Mouse (Mus musculus) intestine, embryonic 16.5 days (tissue): ENCODE measurements at regions not wholly inside any gene's neighbourhood (a gene's known extent, or its start where the extent isn't known, plus 50 kb on each side); places are given as distances from the start of the nearest gene placed in this dataset.
A peak's percentile ranks its signal among the peaks of the same experiment; 100 is the strongest.

Source experiments
- ATAC-seq: fragments of 200-750 bp; cut with Nextera tagmentation; 2 replicates; pipeline ENCODE4 v1.8.0; 2017; ENCODE audit warnings: moderate TSS enrichment, moderate library complexity
- H3K27ac ChIP-seq: fragments of 300-500 bp; sonication (generic); 2 replicates; pipeline ENCODE4 v1.5.1; 2014; ENCODE audit warnings: mild to moderate bottlenecking, low read length
- H3K27me3 ChIP-seq: fragments of 300-500 bp; sonication (generic); replicated peaks from 2 replicates; pipeline ENCODE4 v1.6.1; 2014; ENCODE audit warnings: low read length, control low read depth, mixed read lengths; ENCODE audit not compliant: control insufficient read depth, insufficient read depth
- H3K36me3 ChIP-seq: fragments of 300-500 bp; sonication (generic); 2 replicates; pipeline ENCODE4 v1.6.1; 2014; ENCODE audit warnings: low read length, control low read depth; ENCODE audit not compliant: control insufficient read depth, insufficient read depth
- H3K4me1 ChIP-seq: fragments of 300-500 bp; sonication (generic); 2 replicates; pipeline ENCODE4 v1.6.1; 2014; ENCODE audit warnings: low read length, control low read depth, mixed read lengths; ENCODE audit not compliant: control insufficient read depth, insufficient read depth
- H3K4me2 ChIP-seq: fragments of 300-500 bp; sonication (generic); 2 replicates; pipeline ENCODE4 v1.6.1; 2014; ENCODE audit warnings: low read depth, low read length, control low read depth
- H3K4me3 ChIP-seq: fragments of 300-500 bp; sonication (generic); 2 replicates; pipeline ENCODE4 v1.5.1; 2014; ENCODE audit warnings: mild to moderate bottlenecking, low read length
- H3K9ac ChIP-seq: fragments of 300-500 bp; sonication (generic); 2 replicates; pipeline ENCODE4 v1.6.1; 2014; ENCODE audit warnings: low read depth, low read length
- H3K9me3 ChIP-seq: fragments of 300-500 bp; sonication (generic); 2 replicates; pipeline ENCODE4 v1.6.1; 2016; ENCODE audit warnings: low read length, control low read depth; ENCODE audit not compliant: control insufficient read depth
- WGBS: fragments of 180-500 bp; shearing (Covaris S2); extraction: QIAGEN DNeasy Blood & Tissue Kit; methylation state at CpG from one replicate; pipeline ENCODE4 v1.1.7; 2014; 5-methylcytosine and 5-hydroxymethylcytosine counted together

DNA sequence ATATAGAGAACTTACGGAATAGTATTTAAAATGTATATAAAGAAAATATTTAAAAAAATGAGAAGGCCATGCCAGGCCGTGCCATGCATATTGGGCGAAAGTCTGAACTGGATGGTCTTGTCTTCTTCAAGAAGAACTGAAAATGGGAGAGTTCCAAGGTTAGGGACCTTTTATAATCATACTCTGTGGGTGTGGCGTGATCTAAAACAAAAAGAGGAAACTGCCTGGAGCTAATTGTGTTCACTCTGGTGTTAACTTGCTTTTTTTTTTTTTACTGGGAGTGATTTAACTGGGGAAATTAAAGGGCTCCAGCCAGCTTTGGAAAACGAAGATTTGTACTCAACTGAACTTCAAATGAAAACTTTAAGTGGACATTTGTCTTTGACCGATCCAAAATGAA is 799.2 kb upstream of the Cited2 start:
- no peak for ATAC-seq
- H3K9ac ChIP-seq = no peak overlapping the region
- H3K36me3 ChIP-seq = no peaks in the 10 kb centered on the region
- no peaks in the 10 kb centered on the region for H3K9me3 ChIP-seq
- H3K27me3 ChIP-seq = no peaks in the 10 kb centered on the region
- no peaks in the 10 kb centered on the region for H3K4me1 ChIP-seq
- H3K27ac ChIP-seq = no peak overlapping the region
- 81% methylated on average over 6 of the region's 6 CpGs for WGBS
- no peak overlapping the region for H3K4me3 ChIP-seq
- H3K4me2 ChIP-seq = no peak overlapping the region

DNA sequence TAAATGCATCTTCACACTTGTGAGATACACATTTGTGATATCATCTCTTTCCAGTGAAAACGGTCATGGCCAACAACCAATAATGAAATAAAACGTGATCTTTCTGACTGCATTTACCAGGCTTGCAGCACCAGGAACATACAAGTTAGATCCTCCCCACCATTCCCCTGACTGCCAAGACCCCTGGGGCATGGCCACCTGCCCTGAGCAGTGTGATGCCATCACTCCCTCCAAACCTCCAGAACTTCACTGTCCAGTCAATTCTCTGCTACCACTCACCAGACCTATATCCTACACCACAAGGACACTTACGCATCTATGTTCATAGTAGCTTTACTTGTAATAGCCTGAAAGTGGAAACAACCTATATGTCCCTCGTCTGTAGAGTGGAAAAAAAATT is 785.3 kb upstream of the Cited2 start:
- WGBS = 86% methylated on average over 4 of the region's 4 CpGs
- Histone ChIP-seq H3K9me3 (no peaks in the 10 kb centered on the region), H3K27ac (no peak overlapping the region), H3K9ac (no peak overlapping the region), H3K4me3 (no peak overlapping the region), H3K4me1 (no peaks in the 10 kb centered on the region), H3K27me3 (no peaks in the 10 kb centered on the region), H3K4me2 (no peak overlapping the region), H3K36me3 (no peaks in the 10 kb centered on the region)
- no peak for ATAC-seq

DNA sequence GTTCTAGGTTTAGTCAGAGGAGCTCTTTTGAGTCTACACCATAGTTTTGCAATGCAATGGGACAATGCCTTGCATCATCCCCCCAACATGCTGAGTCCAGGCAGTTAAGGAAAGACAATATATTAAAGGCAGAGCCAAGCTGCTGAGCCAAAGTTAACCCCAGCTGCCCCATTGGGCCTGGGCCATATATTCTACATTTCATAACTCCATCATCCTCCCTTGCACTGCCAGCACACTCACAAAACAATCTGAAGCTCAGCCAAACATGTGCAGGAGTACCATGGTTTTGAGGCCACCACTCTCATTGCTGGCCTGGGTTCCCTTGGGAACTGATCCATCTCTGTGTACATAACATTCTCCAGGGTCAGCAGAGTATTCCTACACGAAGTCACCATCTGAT is 771.4 kb upstream of the Cited2 start:
- H3K9me3 ChIP-seq = no peaks in the 10 kb centered on the region
- no peak overlapping the region for H3K4me3 ChIP-seq
- H3K36me3 ChIP-seq = no peaks in the 10 kb centered on the region
- ATAC-seq = no peak
- H3K27ac ChIP-seq = no peak overlapping the region
- H3K9ac ChIP-seq = no peak overlapping the region
- no peaks in the 10 kb centered on the region for H3K27me3 ChIP-seq
- no peak overlapping the region for H3K4me2 ChIP-seq
- WGBS = 47% methylated on average over 1 of the region's 1 CpGs
- no peaks in the 10 kb centered on the region for H3K4me1 ChIP-seq

GRCm38 (mm10) chr10:16960971-16961370 is 762.0 kb upstream of the Cited2 start:
- Histone ChIP-seq H3K9ac (no peak overlapping the region), H3K4me1 (no peaks in the 10 kb centered on the region), H3K4me3 (no peak overlapping the region), H3K27me3 (no peaks in the 10 kb centered on the region), H3K27ac (no peak overlapping the region), H3K9me3 (no peaks in the 10 kb centered on the region), H3K36me3 (no peaks in the 10 kb centered on the region), H3K4me2 (no peak overlapping the region)
- ATAC-seq = no peak
- whole genome bisulfite sequencing = 75% methylated on average over 3 of the region's 3 CpGs

- no peak for ATAC-seq
- Histone ChIP-seq H3K4me1 (no peaks in the 10 kb centered on the region), H3K27ac (no peak overlapping the region), H3K4me3 (no peak overlapping the region), H3K27me3 (no peaks in the 10 kb centered on the region), H3K36me3 (no peaks in the 10 kb centered on the region), H3K9ac (no peak overlapping the region), H3K9me3 (no peaks in the 10 kb centered on the region), H3K4me2 (no peak overlapping the region)
- 53% methylated on average over 2 of the region's 2 CpGs for WGBS
These were observed 760.6 kb upstream of the Cited2 start for GRCm38 (mm10) chr10:16962463-16962862.

DNA sequence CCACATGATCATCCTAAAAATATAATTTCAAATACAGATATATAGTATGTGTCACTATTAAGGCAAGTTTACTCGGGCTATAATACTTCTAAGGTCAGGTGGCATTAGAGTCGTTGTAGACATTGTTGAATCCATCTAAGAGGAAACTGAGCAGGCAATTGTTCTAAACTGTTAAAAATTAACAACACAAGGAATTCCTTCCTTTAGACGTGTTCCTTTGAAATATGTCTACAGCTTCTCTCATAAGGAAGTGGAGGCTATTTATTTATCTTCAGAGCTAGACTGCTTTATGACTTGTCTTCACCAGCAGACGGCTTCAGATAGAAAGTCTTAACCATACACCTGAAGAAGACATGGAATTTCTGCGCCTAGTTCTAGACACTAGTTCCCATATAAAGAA is 744.2 kb upstream of the Cited2 start:
- Histone ChIP-seq H3K27me3 (no peaks in the 10 kb centered on the region), H3K4me3 (no peak overlapping the region), H3K36me3 (no peaks in the 10 kb centered on the region), H3K27ac (no peak overlapping the region), H3K9me3 (no peaks in the 10 kb centered on the region), H3K4me1 (no peaks in the 10 kb centered on the region), H3K9ac (no peak overlapping the region), H3K4me2 (no peak overlapping the region)
- ATAC-seq = peak; percentile 87
- WGBS = 57% methylated on average over 5 of the region's 5 CpGs

DNA sequence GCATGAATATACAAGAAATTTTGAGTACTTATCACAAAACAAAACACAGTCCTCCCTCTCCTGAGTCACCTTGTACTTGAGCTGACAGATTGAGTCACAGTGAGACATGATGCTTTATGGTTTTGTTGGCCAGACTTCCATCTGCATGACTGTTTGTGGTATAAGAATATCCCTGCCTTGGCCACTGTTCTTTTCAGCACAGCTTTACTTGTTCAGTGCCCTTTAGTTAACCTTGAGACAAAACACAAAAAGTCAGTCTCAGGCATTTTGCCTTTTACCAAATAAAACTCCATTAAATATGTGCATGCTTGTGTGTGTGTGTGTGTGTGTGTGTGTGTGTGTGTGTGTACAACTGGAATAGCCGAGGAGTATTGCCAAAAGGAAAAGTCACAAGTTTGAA is 732.8 kb upstream of the Cited2 start:
- H3K4me1 ChIP-seq = peaks cover 5% of the 10 kb centered on the region; the same call in 1 of the 2 replicates
- no peaks in the 10 kb centered on the region for H3K27me3 ChIP-seq
- H3K9ac ChIP-seq = no peak overlapping the region
- H3K4me3 ChIP-seq = no peak overlapping the region
- H3K4me2 ChIP-seq = no peak overlapping the region
- no peak overlapping the region for H3K27ac ChIP-seq
- H3K9me3 ChIP-seq = no peaks in the 10 kb centered on the region
- H3K36me3 ChIP-seq = no peaks in the 10 kb centered on the region
- ATAC-seq = no peak
- 47% methylated on average over 1 of the region's 1 CpGs for WGBS

GRCm38 (mm10) chr10:16993789-16994188 is 729.2 kb upstream of the Cited2 start:
- Histone ChIP-seq H3K4me2 (no peak overlapping the region), H3K4me1 (peaks cover 5% of the 10 kb centered on the region; the same call in 1 of the 2 replicates), H3K9me3 (no peaks in the 10 kb centered on the region), H3K27ac (no peak overlapping the region), H3K4me3 (no peak overlapping the region), H3K27me3 (no peaks in the 10 kb centered on the region), H3K9ac (no peak overlapping the region), H3K36me3 (no peaks in the 10 kb centered on the region)
- ATAC-seq = no peak
- WGBS = 66% methylated on average over 2 of the region's 2 CpGs

GRCm38 (mm10) chr10:16994526-16994925 is 728.5 kb upstream of the Cited2 start:
- H3K4me2 ChIP-seq = no peak overlapping the region
- no peak overlapping the region for H3K4me3 ChIP-seq
- H3K4me1 ChIP-seq = peaks cover 5% of the 10 kb centered on the region; the same call in 1 of the 2 replicates
- no peak overlapping the region for H3K9ac ChIP-seq
- no peaks in the 10 kb centered on the region for H3K36me3 ChIP-seq
- no peak for ATAC-seq
- H3K9me3 ChIP-seq = no peaks in the 10 kb centered on the region
- H3K27ac ChIP-seq = no peak overlapping the region
- WGBS = 59% methylated on average over 6 of the region's 6 CpGs
- H3K27me3 ChIP-seq = no peaks in the 10 kb centered on the region

GRCm38 (mm10) chr10:16995010-16995409 is 728.0 kb upstream of the Cited2 start:
- Histone ChIP-seq H3K27me3 (no peaks in the 10 kb centered on the region), H3K36me3 (no peaks in the 10 kb centered on the region), H3K27ac (no peak overlapping the region), H3K9me3 (no peaks in the 10 kb centered on the region), H3K4me1 (peaks cover 5% of the 10 kb centered on the region; the same call in 1 of the 2 replicates), H3K9ac (no peak overlapping the region), H3K4me2 (no peak overlapping the region), H3K4me3 (no peak overlapping the region)
- WGBS = 63% methylated on average over 1 of the region's 1 CpGs
- no peak for ATAC-seq
